Mouse (Mus musculus): ENCODE data around the gene Smpdl3a. TPM values are rescaled to one million over a fixed set of nuclear protein-coding genes. Genes with fewer than 3 reads are reported as not detected.

The Smpdl3a gene
- polyA plus RNA-seq, 1 experiment from 2014 or later, result 29.3 TPM

- DNase-seq (ENCODE audit: low spot score), result no peak
These were observed 21.7 kb downstream of the Smpdl3a start for GRCm38 (mm10) chr10:57815869-57816268.

GRCm38 (mm10) chr10:57819209-57819608 lies 25.1 kb downstream of the Smpdl3a start:
- no peak for DNase-seq (ENCODE audit: low spot score)

GRCm38 (mm10) chr10:57822473-57822872 lies 28.3 kb downstream of the Smpdl3a start:
- no peak for DNase-seq (ENCODE audit: low spot score)

- no peak for DNase-seq (ENCODE audit: low spot score)
These were observed 34.5 kb downstream of the Smpdl3a start for GRCm38 (mm10) chr10:57828649-57829048.

GRCm38 (mm10) chr10:57829621-57830020 lies 35.5 kb downstream of the Smpdl3a start:
- no peak for DNase-seq (ENCODE audit: low spot score)

GRCm38 (mm10) chr10:57835094-57835493 lies 41.0 kb downstream of the Smpdl3a start:
- no peak for DNase-seq (ENCODE audit: low spot score)

- DNase-seq (ENCODE audit: low spot score), result no peak
These were observed 41.8 kb downstream of the Smpdl3a start for GRCm38 (mm10) chr10:57835982-57836381.

GRCm38 (mm10) chr10:57841638-57842509 lies 47.7 kb downstream of the Smpdl3a start:
- DNase-seq (ENCODE audit: low spot score), result peak; percentile 63

GRCm38 (mm10) chr10:57847916-57848682 lies 54.0 kb downstream of the Smpdl3a start:
- DNase-seq (ENCODE audit: low spot score), result peak; percentile 51

Other genes with a start within 250 kb of the Smpdl3a start
- 3.4 and 4.0 TPM in 2 replicates for gene Pkib, start 162.4 kb upstream of the Smpdl3a start, polyA plus RNA-seq (2015; fragmentation: Nextera tagmentation; extraction: Ambion mirVana)
- gene Fabp7, start 9.5 kb upstream of the Smpdl3a start, polyA plus RNA-seq (2015; fragmentation: Nextera tagmentation; extraction: Ambion mirVana), result 0.99 and 1.5 TPM in 2 replicates

All from thymus, postnatal 0 days (tissue).